Mouse (Mus musculus): ENCODE measurements around the gene Topbp1. TPM values are rescaled to one million over a fixed set of nuclear protein-coding genes. Genes with fewer than 3 reads are reported as not detected.
A peak's percentile ranks its signal among the peaks of the same experiment; 100 is the strongest.
"Not testable (repeated sequence)": the region's sequence is repeated elsewhere in the genome, so short reads cannot be mapped to it uniquely, and the experiment has no call there.

Topbp1 gene
- total RNA-seq, 2 experiments from 2014 or later: 204 to 224 TPM

GRCm38 (mm10) chr9:103347996-103348490 is 43.0 kb downstream of the Topbp1 start:
- ATAC-seq (replicated peaks; ENCODE audit: poor library complexity): no peak

DNA sequence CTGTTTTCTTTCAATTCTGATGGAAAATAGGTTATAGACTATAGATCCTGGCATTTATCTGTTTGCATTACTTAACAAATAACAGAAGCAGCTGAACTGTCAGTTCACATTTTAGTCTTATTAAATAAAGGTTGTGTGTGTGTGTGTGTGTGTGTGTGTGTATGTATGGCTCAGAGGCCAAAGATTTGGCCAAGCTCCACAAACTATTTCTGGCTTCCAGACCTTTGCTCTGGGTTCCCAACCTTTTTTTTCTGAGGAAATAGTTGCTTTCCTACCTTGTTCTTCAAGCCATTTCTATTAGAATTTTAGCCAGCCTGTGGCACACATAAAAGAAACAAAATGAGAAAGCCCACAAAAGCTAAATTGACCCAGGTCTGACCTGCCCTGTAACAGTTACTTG is 43.8 kb downstream of the Topbp1 start:
- ATAC-seq (replicated peaks; ENCODE audit: poor library complexity): no peak

- ATAC-seq (replicated peaks; ENCODE audit: poor library complexity): not testable (repeated sequence)
Measured at GRCm38 (mm10) chr9:103353500-103354260, 48.7 kb downstream of the Topbp1 start.

- peak; percentile 90 for ATAC-seq (replicated peaks; ENCODE audit: poor library complexity)
Measured at GRCm38 (mm10) chr9:103357893-103358292, 52.9 kb downstream of the Topbp1 start.

GRCm38 (mm10) chr9:103358545-103358944 is 53.5 kb downstream of the Topbp1 start:
- no peak for ATAC-seq (replicated peaks; ENCODE audit: poor library complexity)

- no peak for ATAC-seq (replicated peaks; ENCODE audit: poor library complexity)
Measured at GRCm38 (mm10) chr9:103360642-103361041, 55.6 kb downstream of the Topbp1 start.

- no peak for ATAC-seq (replicated peaks; ENCODE audit: poor library complexity)
Measured at GRCm38 (mm10) chr9:103363088-103363487, 58.1 kb downstream of the Topbp1 start.

- no peak; the same call in 1 of the 2 replicates for ATAC-seq (replicated peaks; ENCODE audit: poor library complexity)
Measured at GRCm38 (mm10) chr9:103363730-103364417, 58.9 kb downstream of the Topbp1 start.

DNA sequence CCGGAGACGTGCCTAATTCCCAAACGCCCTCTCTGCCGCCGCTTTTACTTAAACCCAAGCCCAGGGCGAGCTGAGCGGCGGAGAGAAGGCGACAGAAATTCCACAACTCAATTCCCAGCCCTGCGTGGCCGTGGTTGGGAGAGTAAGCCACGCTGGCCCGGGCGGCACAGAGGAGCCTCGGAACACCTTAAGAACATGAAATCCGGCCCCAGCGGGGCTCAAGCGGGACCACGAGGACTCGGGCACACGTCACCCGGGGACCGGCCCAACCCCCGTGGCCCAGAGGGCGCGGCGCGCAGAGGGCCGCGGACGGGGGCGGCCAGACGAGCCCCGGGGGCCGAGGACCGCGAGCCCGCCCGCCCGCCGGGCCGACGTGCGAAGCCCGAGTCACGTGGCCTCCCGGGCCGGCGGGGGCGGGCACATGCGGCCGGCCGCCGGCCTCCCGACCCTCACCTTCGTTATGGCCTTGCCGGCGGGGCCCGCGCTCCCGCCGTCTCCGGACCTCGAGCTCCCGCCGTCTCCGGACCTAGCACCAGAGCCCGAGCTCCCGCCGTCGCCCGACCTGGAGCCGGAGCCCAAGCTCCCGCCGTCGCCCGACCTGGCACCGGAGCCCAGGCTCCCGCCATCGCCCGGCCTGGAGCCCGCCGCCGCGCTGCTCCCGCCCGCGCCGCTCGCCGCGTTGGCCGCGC is 59.7 kb downstream of the Topbp1 start:
- ATAC-seq (replicated peaks; ENCODE audit: poor library complexity): peak; percentile 17

DNA sequence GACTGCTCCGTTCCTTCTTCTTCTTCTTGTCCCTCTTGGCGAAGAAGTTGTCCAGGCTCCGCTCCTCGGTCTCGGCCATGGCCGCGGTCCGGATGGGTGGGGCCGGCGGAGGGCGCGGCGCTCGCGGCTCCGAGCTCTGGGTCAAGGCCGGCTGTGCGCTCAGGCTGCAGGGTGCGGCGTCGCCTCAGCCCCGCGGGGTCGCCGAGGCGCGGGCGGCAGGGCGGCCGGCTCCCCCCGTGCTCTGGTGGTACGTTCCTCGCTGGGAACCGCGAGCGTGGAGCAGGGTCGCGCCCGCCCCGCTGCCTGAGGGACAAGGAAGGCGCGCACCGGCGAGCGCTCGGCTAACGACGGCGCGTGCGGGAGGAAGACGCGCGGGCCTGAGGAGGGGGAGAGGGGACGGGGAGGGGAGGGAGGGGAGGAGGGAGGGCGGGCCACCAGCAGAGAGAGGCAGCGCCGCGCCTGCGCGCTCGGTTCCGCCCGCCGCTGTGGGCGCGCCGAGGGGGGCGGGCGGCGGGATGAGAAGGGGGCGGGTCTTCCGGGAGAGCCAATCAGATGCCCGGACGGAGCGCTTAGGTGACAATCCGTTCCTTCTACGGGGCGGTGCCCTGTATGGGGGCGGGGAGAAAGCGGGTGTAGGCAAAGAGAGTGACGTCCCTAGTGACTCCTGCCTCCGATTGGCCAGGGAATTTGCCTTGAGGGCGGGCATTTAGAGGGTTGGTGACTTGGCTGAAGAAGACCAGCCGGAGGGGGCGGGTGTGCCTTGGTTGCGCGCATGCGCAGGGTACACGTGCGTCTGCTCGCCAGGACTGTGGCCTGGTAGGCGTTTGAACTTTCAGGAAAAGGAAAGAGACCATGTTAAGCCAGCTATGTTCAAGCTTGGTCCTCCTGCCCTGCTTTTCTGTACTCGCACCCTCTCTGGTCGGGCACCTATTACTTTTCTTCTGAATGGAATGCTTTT is 60.6 kb downstream of the Topbp1 start, which contains the start of gene Cdv3:
Cdv3 (minus strand) TSS at position 551 of the 958 bp plus-strand sequence.
- peak; percentile 90 for ATAC-seq (replicated peaks; ENCODE audit: poor library complexity)

DNA sequence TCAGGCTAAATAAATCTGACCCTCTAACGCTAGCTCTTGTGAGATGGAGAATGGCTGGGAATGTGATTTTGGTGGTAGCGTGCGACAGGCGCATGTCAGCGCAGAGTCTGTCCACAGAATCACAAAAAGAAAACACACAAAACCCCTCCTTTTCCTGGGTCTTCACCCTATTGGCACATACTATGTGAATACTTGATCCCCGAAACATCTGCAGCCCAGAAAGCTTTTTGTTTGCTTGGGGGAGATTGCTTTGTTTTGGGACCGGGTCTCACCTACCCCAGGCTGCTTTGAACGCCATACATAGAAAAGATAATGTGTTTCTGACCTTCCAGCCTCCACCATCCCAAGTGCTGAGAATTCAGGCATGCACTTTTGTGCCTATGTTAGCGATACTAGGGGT is 61.3 kb downstream of the Topbp1 start:
- no peak for ATAC-seq (replicated peaks; ENCODE audit: poor library complexity)

DNA sequence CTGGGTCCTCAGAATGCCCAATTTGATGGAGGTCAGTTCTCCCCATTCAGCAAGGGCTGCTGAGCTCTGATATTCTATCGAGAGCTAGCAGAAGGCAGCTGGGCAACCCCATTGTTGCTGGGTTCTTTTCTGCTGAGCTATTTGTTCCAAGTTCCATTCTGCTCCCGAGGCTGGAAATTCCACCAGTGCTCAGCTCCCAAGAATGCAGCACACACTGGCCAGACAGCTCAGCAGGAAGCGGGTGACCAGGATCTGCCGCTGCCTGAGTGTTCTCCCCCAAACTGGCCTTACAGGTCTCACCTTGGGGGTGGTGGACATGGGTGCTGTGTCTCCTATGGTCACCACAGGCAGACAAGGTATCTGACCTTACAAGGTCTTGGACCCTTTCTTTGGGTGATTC is 64.9 kb downstream of the Topbp1 start:
- no peak for ATAC-seq (replicated peaks; ENCODE audit: poor library complexity)

DNA sequence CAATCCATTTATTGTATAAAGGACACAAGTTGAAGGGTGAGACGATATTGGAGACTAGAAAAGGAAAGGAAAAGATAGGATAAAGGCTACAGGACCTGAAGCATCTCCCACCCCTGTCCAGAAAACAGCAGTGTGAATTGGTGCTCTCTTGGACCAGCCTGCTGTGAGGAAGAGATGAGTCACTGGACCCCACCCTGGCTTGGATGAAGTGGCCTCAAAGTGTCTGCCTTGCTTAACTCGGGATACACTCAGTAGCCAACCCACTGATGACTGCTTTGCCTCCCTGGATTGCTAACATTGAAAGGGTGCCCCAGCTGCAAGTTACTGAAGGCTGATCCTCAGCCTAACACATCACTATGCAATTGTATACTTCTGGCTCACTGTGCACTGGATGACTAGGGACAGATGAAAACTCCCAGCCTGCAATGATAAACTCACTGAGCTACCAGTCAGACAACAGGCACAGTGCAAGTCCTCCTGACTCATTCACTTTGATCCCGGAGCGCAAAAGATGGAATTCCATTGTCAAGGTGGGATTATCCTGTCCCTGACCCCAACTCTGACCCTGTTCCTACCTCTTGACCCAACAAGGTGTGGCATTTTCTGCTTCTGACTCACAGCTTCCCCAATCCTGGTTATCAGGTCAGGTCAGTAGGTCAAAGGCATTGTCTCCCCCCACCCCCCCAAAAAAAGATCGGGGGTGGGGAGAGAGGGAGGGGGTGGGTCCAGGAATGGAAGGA is 67.4 kb downstream of the Topbp1 start:
- ATAC-seq (replicated peaks; ENCODE audit: poor library complexity): 0 out of 2 replicates have a peak, but pooled peaks have one; percentile 30

GRCm38 (mm10) chr9:103376346-103377320 is 71.6 kb downstream of the Topbp1 start:
- ATAC-seq (replicated peaks; ENCODE audit: poor library complexity): no peak

GRCm38 (mm10) chr9:103378686-103379085 is 73.7 kb downstream of the Topbp1 start:
- no peak for ATAC-seq (replicated peaks; ENCODE audit: poor library complexity)

DNA sequence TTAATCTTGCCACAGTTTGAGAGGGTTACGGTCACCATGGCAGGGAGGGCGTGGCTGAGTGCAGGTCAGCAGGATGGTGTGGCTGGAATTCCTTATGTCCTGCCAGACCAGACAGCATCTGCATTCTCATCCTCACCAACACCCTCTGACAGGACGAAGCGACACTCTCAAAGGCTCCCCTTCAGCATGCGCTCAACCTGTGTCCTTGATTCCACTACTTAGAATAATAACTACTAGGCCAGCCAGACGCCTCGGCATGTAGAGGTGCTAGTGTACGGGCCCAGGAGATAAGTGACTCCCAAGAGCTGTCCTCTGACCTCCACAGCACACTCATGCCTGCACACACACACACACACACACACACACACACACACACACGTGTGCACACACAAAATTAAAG is 74.2 kb downstream of the Topbp1 start:
- ATAC-seq (replicated peaks; ENCODE audit: poor library complexity): no peak

DNA sequence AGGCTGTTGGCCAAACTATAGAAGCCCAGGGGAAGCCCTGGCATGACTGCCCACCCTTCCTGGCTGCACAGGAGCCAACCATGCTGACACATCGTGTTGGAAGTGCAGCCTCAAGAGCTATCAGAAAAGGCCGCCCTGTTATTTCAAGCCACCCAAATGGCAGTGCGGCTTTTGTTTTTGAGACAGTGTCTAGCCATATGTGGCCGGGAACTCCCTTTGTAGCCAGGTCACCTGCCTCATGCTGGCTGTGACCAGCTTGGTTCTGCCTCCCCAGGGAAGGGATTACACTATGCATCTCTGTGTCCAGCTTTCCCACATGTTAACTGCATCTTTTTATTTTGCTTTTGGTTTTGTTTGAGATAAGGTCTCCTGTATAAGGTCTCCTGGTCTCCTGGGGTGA is 75.6 kb downstream of the Topbp1 start:
- no peak for ATAC-seq (replicated peaks; ENCODE audit: poor library complexity)

GRCm38 (mm10) chr9:103382989-103383388 is 78.0 kb downstream of the Topbp1 start:
- no peak for ATAC-seq (replicated peaks; ENCODE audit: poor library complexity)
